8 mouse cellular contexts compared by ENCODE assay signal in the genomic region with DNA sequence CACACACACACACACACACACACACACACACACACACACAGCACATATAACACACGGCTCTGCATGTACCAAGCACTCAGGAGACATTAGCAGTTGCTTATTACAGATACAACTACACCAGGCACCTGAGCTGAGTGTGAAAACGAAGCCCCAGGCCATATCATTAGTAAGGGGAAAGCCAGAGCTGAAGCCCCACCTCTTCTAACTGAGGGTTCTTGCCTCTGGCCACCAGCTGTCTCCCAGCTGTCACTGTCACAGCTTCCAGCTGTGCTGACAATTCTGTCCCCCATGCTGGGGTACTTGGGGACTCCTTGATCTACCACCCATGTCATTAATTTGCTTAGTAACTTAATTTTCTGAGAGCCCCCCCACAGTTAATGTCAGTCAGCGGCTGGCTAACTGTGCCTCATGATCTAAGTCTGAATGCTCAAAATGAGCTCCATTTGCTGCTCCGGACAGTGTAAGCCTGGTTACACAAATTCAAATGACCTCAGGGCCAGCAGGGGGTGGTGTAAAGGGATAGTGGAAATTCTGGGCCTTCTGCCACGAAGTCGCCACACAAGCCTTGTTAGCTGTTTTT. TPM values are rescaled to one million over a fixed set of nuclear protein-coding genes. Genes with fewer than 3 reads are reported as not detected.
DNase-seq lines count a peak whose midpoint lies in the region; ATAC-seq and TF ChIP-seq lines count a peak whose summit lies in the region.

No protein-coding gene starts in this region.

- no peak overlapping the region for H3K4me2 ChIP-seq in kidney, embryonic 14.5 days (replicated peaks; ENCODE audit: low read depth, low read length)
- no peak overlapping the region for H3K4me2 ChIP-seq in stomach, embryonic 14.5 days (replicated peaks; ENCODE audit: low read depth, low read length)

- H3K27ac ChIP-seq in gastrocnemius, adult 2 months, result no peak overlapping the region
- H3K27ac ChIP-seq in kidney, embryonic 14.5 days (ENCODE audit: low read depth, low read length), result no peak overlapping the region
- no peak overlapping the region for H3K27ac ChIP-seq in stomach, embryonic 14.5 days (ENCODE audit: low read length)

- no peaks in the 10 kb centered on the region for H3K36me3 ChIP-seq in kidney, embryonic 14.5 days (ENCODE audit: control insufficient read depth, insufficient read depth, low read length)
- H3K36me3 ChIP-seq in stomach, embryonic 14.5 days (ENCODE audit: control insufficient read depth, insufficient read depth, low read length), result no peaks in the 10 kb centered on the region

- intact Hi-C loops in gastrocnemius, adult 2 months (cut with DNase I), result loop anchor here (2.0 to 10.0 kb wide), 3 partner anchors 567 to 784 kb away; no protein-coding TSS in a partner anchor

- TF ChIP-seq CTCF in gastrocnemius, adult 2 months (IDR thresholded peaks at IDR 0.05), result peak; percentile 32; the same call in 1 of the 2 replicates

- no peak overlapping the region for H3K4me3 ChIP-seq in gastrocnemius, adult 2 months
- no peak overlapping the region for H3K4me3 ChIP-seq in kidney, embryonic 14.5 days (ENCODE audit: low read length)
- no peak overlapping the region for H3K4me3 ChIP-seq in stomach, embryonic 14.5 days (ENCODE audit: low read depth, low read length)

- peak; percentile 79; the same call in 1 of the 2 replicates for ATAC-seq in kidney, embryonic 14.5 days (ENCODE audit: low FRiP score, low TSS enrichment)
- peak; percentile 30; the same call in 1 of the 2 replicates for ATAC-seq in stomach, embryonic 14.5 days (ENCODE audit: insufficient number of reproducible peaks, insufficient read depth, low FRiP score, low read depth)

- 8% methylated on average over 6 of the region's 6 CpGs for WGBS in kidney, embryonic 14.5 days
- WGBS in stomach, embryonic 14.5 days, result 18% methylated on average over 6 of the region's 6 CpGs

- H3K9ac ChIP-seq in kidney, embryonic 14.5 days (ENCODE audit: low read depth, low read length), result no peak overlapping the region
- no peak overlapping the region for H3K9ac ChIP-seq in stomach, embryonic 14.5 days (replicated peaks; ENCODE audit: low read depth, low read length)

- H3K4me1 ChIP-seq in kidney, embryonic 14.5 days (ENCODE audit: control insufficient read depth, insufficient read depth, low read length), result no peaks in the 10 kb centered on the region
- H3K4me1 ChIP-seq in stomach, embryonic 14.5 days (ENCODE audit: control insufficient read depth, insufficient read depth, low read length), result no peaks in the 10 kb centered on the region

- H3K9me3 ChIP-seq in kidney, embryonic 14.5 days (ENCODE audit: control insufficient read depth, low read length), result no peaks in the 10 kb centered on the region
- no peaks in the 10 kb centered on the region for H3K9me3 ChIP-seq in stomach, embryonic 14.5 days (ENCODE audit: control insufficient read depth, low read depth, low read length)

- DNase-seq in Muller cell, postnatal 12 days (ENCODE audit: inconsistent ontology term), result peak; percentile 73
- DNase-seq in cerebellum, adult 18-20 months, result peak; percentile 68 to 74
- peak; percentile 49 for DNase-seq in gastrocnemius, adult 2 months
- peak; percentile 71 for DNase-seq in lung, postnatal 36 days
- DNase-seq in frontal cortex, postnatal 25 days (ENCODE audit: low spot score in 2 of 2), result no peak
- DNase-seq in B cell, adult 2 months, result no peak

- no peaks in the 10 kb centered on the region for H3K27me3 ChIP-seq in kidney, embryonic 14.5 days (ENCODE audit: control insufficient read depth, insufficient read depth, low read length)
- no peaks in the 10 kb centered on the region for H3K27me3 ChIP-seq in stomach, embryonic 14.5 days (ENCODE audit: control insufficient read depth, insufficient read depth, low read length)

RNA-seq across cellular contexts. Expression of a gene that starts 38.8 kb away (rescaled TPM):
- total RNA-seq in gastrocnemius, adult 2 months (2021), result 10 to 100 TPM; 40.4 to 43.8 TPM
- 36.1 and 67.9 TPM in 2 replicates for polyA plus RNA-seq in kidney, embryonic 14.5 days (2014; fragmentation: Nextera tagmentation; extraction: Ambion mirVana)
- polyA plus RNA-seq in stomach, embryonic 14.5 days (2014; fragmentation: Nextera tagmentation; extraction: Ambion mirVana), result 38.7 and 40.3 TPM in 2 replicates

Comparison
In these comparisons a context has a peak if more than half of its experiments do, and no peak if none do; other contexts are left out.
1. DNase-seq: peak in Muller cell, postnatal 12 days (single experiment), cerebellum, adult 18-20 months (2 of 2), gastrocnemius, adult 2 months (single experiment) and lung, postnatal 36 days (single experiment); none in frontal cortex, postnatal 25 days (0 of 2) and B cell, adult 2 months (0 of 2).